Mouse (Mus musculus): Measurements from ENCODE around the gene Gm9945.
A peak's percentile ranks its signal among the peaks of the same experiment; 100 is the strongest.

The Gm9945 gene

GRCm38 (mm10) chr11:53461727-53462126 is 18.2 kb upstream of the Gm9945 start:
- DNase-seq (ENCODE audit: low read depth, low spot score) = no peak

GRCm38 (mm10) chr11:53463551-53464424 is 16.2 kb upstream of the Gm9945 start:
- no peak for DNase-seq (ENCODE audit: low read depth, low spot score)

GRCm38 (mm10) chr11:53466231-53466971 is 13.6 kb upstream of the Gm9945 start:
- peak; percentile 57 for DNase-seq (ENCODE audit: low read depth, low spot score)

- no peak for DNase-seq (ENCODE audit: low read depth, low spot score)
Measured at GRCm38 (mm10) chr11:53469294-53469967, 10.5 kb upstream of the Gm9945 start.

GRCm38 (mm10) chr11:53469968-53470695 is 9.8 kb upstream of the Gm9945 start, which contains the start of gene Gm9837:
Gene Gm9837, minus strand, starts transcription at chr11:53470479.
- peak; percentile 80 for DNase-seq (ENCODE audit: low read depth, low spot score)

GRCm38 (mm10) chr11:53472709-53473108 is 7.3 kb upstream of the Gm9945 start:
- no peak for DNase-seq (ENCODE audit: low read depth, low spot score)

- no peak for DNase-seq (ENCODE audit: low read depth, low spot score)
Measured at GRCm38 (mm10) chr11:53475620-53476019, 4.3 kb upstream of the Gm9945 start.

- no peak for DNase-seq (ENCODE audit: low read depth, low spot score)
Measured at GRCm38 (mm10) chr11:53477833-53478232, 2.1 kb upstream of the Gm9945 start.

GRCm38 (mm10) chr11:53478383-53479170 is 1.4 kb upstream of the Gm9945 start:
- no peak for DNase-seq (ENCODE audit: low read depth, low spot score)

- DNase-seq (ENCODE audit: low read depth, low spot score) = no peak
Measured at GRCm38 (mm10) chr11:53479171-53479782, 689 bp upstream of the Gm9945 start.

GRCm38 (mm10) chr11:53481088-53481730 is 1.2 kb downstream of the Gm9945 start:
- DNase-seq (ENCODE audit: low read depth, low spot score) = no peak

GRCm38 (mm10) chr11:53483159-53483891 is 3.4 kb downstream of the Gm9945 start:
- DNase-seq (ENCODE audit: low read depth, low spot score) = no peak

GRCm38 (mm10) chr11:53485719-53486118 is 5.8 kb downstream of the Gm9945 start:
- no peak for DNase-seq (ENCODE audit: low read depth, low spot score)

GRCm38 (mm10) chr11:53486351-53486750 is 6.4 kb downstream of the Gm9945 start:
- DNase-seq (ENCODE audit: low read depth, low spot score) = no peak

- DNase-seq (ENCODE audit: low read depth, low spot score) = no peak
Measured at GRCm38 (mm10) chr11:53486822-53487594, 7.0 kb downstream of the Gm9945 start.

- no peak for DNase-seq (ENCODE audit: low read depth, low spot score)
Measured at GRCm38 (mm10) chr11:53489007-53489406, 9.0 kb downstream of the Gm9945 start.

- no peak for DNase-seq (ENCODE audit: low read depth, low spot score)
Measured at GRCm38 (mm10) chr11:53489421-53489820, 9.5 kb downstream of the Gm9945 start.

- peak; percentile 70 for DNase-seq (ENCODE audit: low read depth, low spot score)
Measured at GRCm38 (mm10) chr11:53491954-53492401, 12.0 kb downstream of the Gm9945 start.
